Mouse (Mus musculus) kidney, embryonic 15.5 days (tissue): ENCODE measurements around the gene Col4a4. TPM values are rescaled to one million over a fixed set of nuclear protein-coding genes. Genes with fewer than 3 reads are reported as not detected.

Experiments
- polyA plus RNA-seq: library from polyadenylated mRNA; unstranded; fragments of >200 nt; fragmentation: Nextera tagmentation; extraction: Ambion mirVana; gene quantifications from 2 replicates; pipeline ENCODE4 v1.2.1, GENCODE M21; 2015

Col4a4 gene
- polyA plus RNA-seq, 1 experiment from 2014 or later, result 3.4 TPM

Other genes starting within 250 kb of the Col4a4 start
- 2.6 and 2.8 TPM in 2 replicates for gene Col4a3, start 72 bp upstream of the Col4a4 start, polyA plus RNA-seq
- 217 and 235 TPM in 2 replicates for gene Mff, start 138.0 kb upstream of the Col4a4 start, polyA plus RNA-seq
- gene Tm4sf20, start 181.6 kb upstream of the Col4a4 start, polyA plus RNA-seq, result 1.7 and 2.7 TPM in 2 replicates
- not detected in 2 replicates for gene Gm47791, start 184.4 kb upstream of the Col4a4 start, polyA plus RNA-seq